Mouse (Mus musculus) liver, embryonic 11.5 days (tissue): ENCODE measurements around the gene Phlda2. TPM values are rescaled to one million over a fixed set of nuclear protein-coding genes. Genes with fewer than 3 reads are reported as not detected.

Experiments
- ATAC-seq: fragments of 200-750 bp; cut with Nextera tagmentation; replicated peaks from 2 replicates; pipeline ENCODE4 v1.8.0; 2017; ENCODE audit warnings: moderate number of reproducible peaks, mild to moderate bottlenecking, moderate TSS enrichment, moderate library complexity; ENCODE audit not compliant: low FRiP score
- DNase-seq: peaks from one replicate; pipeline ENCODE4 v3.0.0-alpha.2; 2017; ENCODE audit warnings: low spot score
- H3K27ac ChIP-seq: fragments of 300-500 bp; sonication (generic); 2 replicates; pipeline ENCODE4 v1.5.1; 2014; ENCODE audit warnings: mild to moderate bottlenecking, low read depth, low read length, control low read depth
- H3K27me3 ChIP-seq: fragments of 300-500 bp; sonication (generic); replicated peaks from 2 replicates; pipeline ENCODE4 v1.6.1; 2014; ENCODE audit warnings: low read length, mixed read lengths; ENCODE audit not compliant: control insufficient read depth, insufficient read depth
- H3K36me3 ChIP-seq: fragments of 300-500 bp; sonication (generic); 2 replicates; pipeline ENCODE4 v1.6.1; 2014; ENCODE audit warnings: mild to moderate bottlenecking, low read length, moderate library complexity, mixed read lengths; ENCODE audit not compliant: control insufficient read depth, insufficient read depth
- H3K4me1 ChIP-seq: fragments of 300-500 bp; sonication (generic); replicated peaks from 2 replicates; pipeline ENCODE4 v1.6.1; 2014; ENCODE audit warnings: low read length, mixed read lengths; ENCODE audit not compliant: control insufficient read depth, insufficient read depth
- H3K4me2 ChIP-seq: fragments of 300-500 bp; sonication (generic); 2 replicates; pipeline ENCODE4 v1.6.1; 2014; ENCODE audit warnings: mild to moderate bottlenecking, control low read depth, moderate library complexity
- H3K4me3 ChIP-seq: fragments of 300-500 bp; sonication (generic); 2 replicates; pipeline ENCODE4 v1.5.1; 2014; ENCODE audit warnings: low read depth, low read length, control low read depth
- H3K9ac ChIP-seq: fragments of 300-500 bp; sonication (generic); 2 replicates; pipeline ENCODE4 v1.6.1; 2014; ENCODE audit warnings: low read depth, low read length, control low read depth
- H3K9me3 ChIP-seq: fragments of 300-500 bp; sonication (generic); 2 replicates; pipeline ENCODE4 v1.6.1; 2016; ENCODE audit warnings: low read length, inconsistent platforms, mixed read lengths; ENCODE audit not compliant: control insufficient read depth
- WGBS: fragments of 180-500 bp; shearing (Covaris S2); extraction: QIAGEN DNeasy Blood & Tissue Kit; methylation state at CpG from one replicate; pipeline ENCODE4 v1.1.7; 2014; 5-methylcytosine and 5-hydroxymethylcytosine counted together
- polyA plus RNA-seq: library from polyadenylated mRNA; unstranded; fragments of >200 nt; fragmentation: Nextera tagmentation; extraction: Ambion mirVana; gene quantifications from 2 replicates; pipeline ENCODE4 v1.2.1, GENCODE M21; 2014

Gene Phlda2
- polyA plus RNA-seq, 1 experiment from 2014 or later = 16.4 TPM

- Histone ChIP-seq H3K9me3 (no peaks in the 10 kb centered on the region), H3K27ac (no peak overlapping the region), H3K36me3 (no peaks in the 10 kb centered on the region), H3K4me2 (no peak overlapping the region), H3K9ac (no peak overlapping the region), H3K27me3 (peaks cover 8% of the 10 kb centered on the region), H3K4me1 (peaks cover 12% of the 10 kb centered on the region), H3K4me3 (no peak overlapping the region)
- 47% methylated on average over 8 of the region's 8 CpGs for WGBS
- ATAC-seq = no peak
- no peak for DNase-seq
Measured at GRCm38 (mm10) chr7:143495104-143495961, 7.6 kb downstream of the Phlda2 start.

GRCm38 (mm10) chr7:143493616-143494126, 9.3 kb downstream of the Phlda2 start:
- DNase-seq = no peak
- Histone ChIP-seq H3K9ac (no peak overlapping the region), H3K4me1 (peaks cover 12% of the 10 kb centered on the region), H3K27ac (no peak overlapping the region), H3K4me3 (no peak overlapping the region), H3K9me3 (no peaks in the 10 kb centered on the region), H3K36me3 (no peaks in the 10 kb centered on the region), H3K27me3 (peaks cover 7% of the 10 kb centered on the region), H3K4me2 (no peak overlapping the region)
- no peak for ATAC-seq
- WGBS = 64% methylated on average over 6 of the region's 6 CpGs

DNA sequence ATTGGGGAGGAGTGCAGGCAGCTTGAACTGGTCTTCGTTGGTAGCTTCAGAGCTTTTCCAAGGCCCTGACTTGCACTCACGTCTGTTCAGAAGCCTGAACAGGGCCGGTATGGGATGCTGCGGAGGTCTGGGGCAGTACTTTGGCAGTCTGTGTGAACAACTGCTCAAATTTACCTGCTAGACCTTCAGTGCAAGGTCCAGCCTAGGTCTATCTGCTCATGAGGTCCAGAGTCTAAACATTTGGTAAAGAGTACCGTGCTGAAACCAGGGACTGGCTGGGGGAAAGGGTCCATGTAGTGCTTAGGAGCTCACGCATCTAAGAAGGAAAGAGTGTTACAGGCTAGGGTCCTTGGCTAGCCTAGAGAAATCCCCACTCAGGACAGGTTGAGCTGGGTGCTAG, 13.2 kb downstream of the Phlda2 start:
- Histone ChIP-seq H3K36me3 (no peaks in the 10 kb centered on the region), H3K9ac (no peak overlapping the region), H3K4me2 (no peak overlapping the region), H3K27me3 (peaks cover 10% of the 10 kb centered on the region), H3K4me3 (no peak overlapping the region), H3K4me1 (no peaks in the 10 kb centered on the region), H3K9me3 (no peaks in the 10 kb centered on the region), H3K27ac (no peak overlapping the region)
- WGBS = 72% methylated on average over 6 of the region's 6 CpGs
- DNase-seq (no peak), ATAC-seq (peak; percentile 60; the same call in 1 of the 2 replicates)

GRCm38 (mm10) chr7:143482541-143482940, 20.4 kb downstream of the Phlda2 start:
- H3K4me3 ChIP-seq = no peak overlapping the region
- no peak overlapping the region for H3K4me2 ChIP-seq
- DNase-seq = no peak
- H3K9ac ChIP-seq = no peak overlapping the region
- H3K36me3 ChIP-seq = no peaks in the 10 kb centered on the region
- no peak overlapping the region for H3K27ac ChIP-seq
- peaks cover 3% of the 10 kb centered on the region for H3K27me3 ChIP-seq
- no peaks in the 10 kb centered on the region for H3K4me1 ChIP-seq
- ATAC-seq = peak; percentile 32
- 15% methylated on average over 6 of the region's 6 CpGs for WGBS
- H3K9me3 ChIP-seq = no peaks in the 10 kb centered on the region

- Histone ChIP-seq H3K4me2 (no peak overlapping the region), H3K4me1 (no peaks in the 10 kb centered on the region), H3K36me3 (no peaks in the 10 kb centered on the region), H3K9me3 (no peaks in the 10 kb centered on the region), H3K4me3 (no peak overlapping the region), H3K9ac (no peak overlapping the region), H3K27me3 (peaks cover 3% of the 10 kb centered on the region), H3K27ac (no peak overlapping the region)
- DNase-seq (no peak), ATAC-seq (no peak)
- 47% methylated on average over 5 of the region's 5 CpGs for WGBS
Measured at GRCm38 (mm10) chr7:143481806-143482387, 21.1 kb downstream of the Phlda2 start.

DNA sequence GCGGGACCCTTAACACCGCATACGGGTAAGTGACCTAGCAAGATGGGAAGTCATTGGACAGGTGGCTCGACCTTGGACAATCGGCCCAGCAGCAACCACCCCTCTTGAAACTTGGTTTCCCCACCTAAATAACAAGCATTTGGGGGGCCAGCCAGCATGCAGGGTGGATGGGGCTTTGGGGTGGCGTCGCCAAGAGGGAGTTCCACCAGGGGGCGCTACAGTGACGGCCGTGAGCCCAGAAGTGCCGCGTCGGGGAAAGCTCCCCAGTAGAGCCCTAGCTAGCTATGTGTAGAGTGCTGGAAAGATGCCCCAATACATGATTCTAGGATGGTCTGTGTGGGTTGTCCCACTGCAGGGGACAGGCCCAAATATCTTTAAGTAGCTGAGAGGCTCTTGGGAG, 22.5 kb downstream of the Phlda2 start:
- no peak overlapping the region for H3K27ac ChIP-seq
- no peaks in the 10 kb centered on the region for H3K36me3 ChIP-seq
- WGBS = 23% methylated on average over 13 of the region's 13 CpGs
- ATAC-seq = 0 out of 2 replicates have a peak, but pooled peaks have one; percentile 29
- peaks cover 3% of the 10 kb centered on the region for H3K27me3 ChIP-seq
- no peak overlapping the region for H3K9ac ChIP-seq
- no peaks in the 10 kb centered on the region for H3K4me1 ChIP-seq
- DNase-seq = no peak
- no peak overlapping the region for H3K4me2 ChIP-seq
- H3K9me3 ChIP-seq = no peaks in the 10 kb centered on the region
- no peak overlapping the region for H3K4me3 ChIP-seq

DNA sequence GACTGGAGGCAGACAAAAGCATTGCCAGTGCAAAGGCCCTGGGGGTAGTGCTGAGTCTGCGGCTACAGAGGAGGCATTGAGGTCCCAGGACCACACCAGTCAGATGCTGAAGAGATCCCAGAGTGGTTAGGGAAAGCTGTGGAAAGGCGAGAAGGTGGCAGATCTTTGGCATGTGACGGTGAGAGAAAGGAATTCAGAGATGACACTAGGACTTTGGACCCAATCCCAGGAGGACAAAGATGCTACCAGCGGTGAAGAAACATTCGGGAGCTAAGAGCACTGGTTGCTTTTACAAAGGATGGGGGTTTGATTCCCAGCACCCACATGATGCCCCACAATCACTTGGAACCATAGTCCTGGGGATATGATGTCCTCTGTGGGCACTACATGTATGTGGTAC, 25.1 kb downstream of the Phlda2 start:
- Histone ChIP-seq H3K4me2 (no peak overlapping the region), H3K9ac (no peak overlapping the region), H3K9me3 (no peaks in the 10 kb centered on the region), H3K27ac (no peak overlapping the region), H3K27me3 (peaks cover 3% of the 10 kb centered on the region), H3K36me3 (no peaks in the 10 kb centered on the region), H3K4me1 (no peaks in the 10 kb centered on the region), H3K4me3 (no peak overlapping the region)
- ATAC-seq (no peak), DNase-seq (no peak)
- 72% methylated on average over 5 of the region's 5 CpGs for WGBS

DNA sequence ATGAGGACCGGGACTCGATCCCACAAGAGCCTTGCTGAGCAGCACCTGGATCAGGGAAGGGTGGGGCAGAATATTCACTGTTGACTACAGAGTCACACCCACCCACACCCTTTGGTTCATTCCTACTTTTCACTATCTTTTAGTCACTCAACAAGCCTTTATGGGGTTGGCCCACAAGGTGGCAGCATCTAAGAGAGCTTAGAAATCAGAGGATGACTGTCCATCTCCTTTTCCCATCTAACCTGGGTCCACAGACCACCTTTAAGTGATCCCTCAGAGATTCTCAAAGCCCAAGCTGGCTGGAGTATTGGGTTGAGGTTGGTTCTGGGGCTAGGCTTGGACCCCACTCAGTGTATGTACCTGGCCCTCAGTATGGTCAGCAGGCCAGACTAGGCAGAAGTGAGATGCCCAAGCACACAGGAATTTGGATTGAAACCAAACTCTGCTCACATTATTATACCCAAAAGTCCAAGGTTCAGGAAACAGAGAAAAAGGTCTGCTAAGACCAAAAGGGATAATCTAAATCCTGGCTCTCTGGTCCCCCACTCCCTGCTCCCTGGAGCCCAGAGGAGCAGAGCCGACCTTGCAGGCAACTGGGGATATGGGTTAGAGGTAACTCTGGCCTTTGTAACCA, 26.1 kb downstream of the Phlda2 start:
- no peaks in the 10 kb centered on the region for H3K36me3 ChIP-seq
- no peak for DNase-seq
- H3K4me3 ChIP-seq = no peak overlapping the region
- no peaks in the 10 kb centered on the region for H3K9me3 ChIP-seq
- peaks cover 3% of the 10 kb centered on the region for H3K27me3 ChIP-seq
- ATAC-seq = no peak
- H3K27ac ChIP-seq = no peak overlapping the region
- no peak overlapping the region for H3K4me2 ChIP-seq
- no peak overlapping the region for H3K9ac ChIP-seq
- 81% methylated on average over 3 of the region's 3 CpGs for WGBS
- no peaks in the 10 kb centered on the region for H3K4me1 ChIP-seq
